Mouse (Mus musculus) retina, embryonic 14.5 days (tissue): Measurements from ENCODE around the gene Cdh10.

ENCODE experiments used
- DNase-seq: peaks from one replicate; pipeline ENCODE4 v3.0.0-alpha.2; 2015; ENCODE audit warnings: low spot score

The Cdh10 gene

GRCm38 (mm10) chr15:18975041-18975440 lies 156.3 kb downstream of the Cdh10 start:
- no peak for DNase-seq

- no peak for DNase-seq
These were observed 166.1 kb downstream of the Cdh10 start for GRCm38 (mm10) chr15:18984891-18985290.

GRCm38 (mm10) chr15:18987671-18988070 lies 168.9 kb downstream of the Cdh10 start:
- no peak for DNase-seq

- DNase-seq: no peak
These were observed 174.8 kb downstream of the Cdh10 start for GRCm38 (mm10) chr15:18993512-18993911.

- DNase-seq: no peak
These were observed 175.5 kb downstream of the Cdh10 start for GRCm38 (mm10) chr15:18994294-18994693.

GRCm38 (mm10) chr15:19010829-19011228 lies 192.1 kb downstream of the Cdh10 start:
- no peak for DNase-seq

GRCm38 (mm10) chr15:19032983-19033382 lies 214.2 kb downstream of the Cdh10 start:
- no peak for DNase-seq

- DNase-seq: no peak
These were observed 221.3 kb downstream of the Cdh10 start for GRCm38 (mm10) chr15:19040077-19040476.
